Mouse (Mus musculus): ENCODE data around the gene Psen2.

Gene Psen2

GRCm38 (mm10) chr1:180263364-180263997, at the start of gene Psen2:
Gene Psen2, minus strand, starts transcription at chr1:180263438.
- DNase-seq (ENCODE audit: low spot score), result peak; percentile 54

- DNase-seq (ENCODE audit: low spot score), result no peak
These were observed 49.6 kb upstream of the Psen2 start for GRCm38 (mm10) chr1:180312792-180313311.

- no peak for DNase-seq (ENCODE audit: low spot score)
These were observed 49.0 kb upstream of the Psen2 start for GRCm38 (mm10) chr1:180312286-180312685.

GRCm38 (mm10) chr1:180308897-180309296, 45.7 kb upstream of the Psen2 start:
- no peak for DNase-seq (ENCODE audit: low spot score)

GRCm38 (mm10) chr1:180307661-180308060, 44.4 kb upstream of the Psen2 start:
- no peak for DNase-seq (ENCODE audit: low spot score)

- DNase-seq (ENCODE audit: low spot score), result no peak
These were observed 43.7 kb upstream of the Psen2 start for GRCm38 (mm10) chr1:180306889-180307288.

- no peak for DNase-seq (ENCODE audit: low spot score)
These were observed 40.4 kb upstream of the Psen2 start for GRCm38 (mm10) chr1:180303600-180303999.

- DNase-seq (ENCODE audit: low spot score), result no peak
These were observed 39.2 kb upstream of the Psen2 start for GRCm38 (mm10) chr1:180302253-180303120.

GRCm38 (mm10) chr1:180300997-180301396, 37.8 kb upstream of the Psen2 start:
- DNase-seq (ENCODE audit: low spot score), result no peak

- DNase-seq (ENCODE audit: low spot score), result no peak
These were observed 37.1 kb upstream of the Psen2 start for GRCm38 (mm10) chr1:180300292-180300691.

- DNase-seq (ENCODE audit: low spot score), result no peak
These were observed 36.5 kb upstream of the Psen2 start for GRCm38 (mm10) chr1:180299697-180300096.

GRCm38 (mm10) chr1:180296088-180296487, 32.9 kb upstream of the Psen2 start:
- DNase-seq (ENCODE audit: low spot score), result no peak

- no peak for DNase-seq (ENCODE audit: low spot score)
These were observed 27.1 kb upstream of the Psen2 start for GRCm38 (mm10) chr1:180290358-180290757.

- no peak for DNase-seq (ENCODE audit: low spot score)
These were observed 26.6 kb upstream of the Psen2 start for GRCm38 (mm10) chr1:180289788-180290187.

GRCm38 (mm10) chr1:180288872-180289468, 25.7 kb upstream of the Psen2 start:
- no peak for DNase-seq (ENCODE audit: low spot score)

- DNase-seq (ENCODE audit: low spot score), result no peak
These were observed 25.0 kb upstream of the Psen2 start for GRCm38 (mm10) chr1:180288227-180288626.

GRCm38 (mm10) chr1:180286081-180286831, 23.0 kb upstream of the Psen2 start:
- DNase-seq (ENCODE audit: low spot score), result no peak

- DNase-seq (ENCODE audit: low spot score), result no peak
These were observed 20.9 kb upstream of the Psen2 start for GRCm38 (mm10) chr1:180283813-180284768.

GRCm38 (mm10) chr1:180282581-180282980, 19.3 kb upstream of the Psen2 start:
- no peak for DNase-seq (ENCODE audit: low spot score)

GRCm38 (mm10) chr1:180279648-180280047, 16.4 kb upstream of the Psen2 start:
- no peak for DNase-seq (ENCODE audit: low spot score)

GRCm38 (mm10) chr1:180277563-180277962, 14.3 kb upstream of the Psen2 start:
- no peak for DNase-seq (ENCODE audit: low spot score)

Measured in c-Kit-positive CD71-positive TER-119-positive erythroid progenitor cells, embryonic 14.5 days (primary cell).